Mouse (Mus musculus) G1E (cell line): ENCODE measurements at regions not wholly inside any gene's neighbourhood (a gene's known extent, or its start where the extent isn't known, plus 50 kb on each side); places are given as distances from the start of the nearest gene placed in this dataset.

ENCODE experiments used
- ATAC-seq: 2 replicates; pipeline ENCODE4 v1.8.0; 2016; ENCODE audit warnings: mild to moderate bottlenecking; ENCODE audit not compliant: insufficient number of reproducible peaks, poor library complexity, low FRiP score, severe bottlenecking; ENCODE audit errors: extremely low read depth
- DNase-seq: peaks from one replicate; pipeline ENCODE4 v3.0.0; 2012; ENCODE audit warnings: low spot score
- H3K27me3 ChIP-seq: 2 replicates; pipeline ENCODE4 v1.6.1; 2012; ENCODE audit warnings: mild to moderate bottlenecking, low read length, inconsistent platforms; ENCODE audit not compliant: insufficient read depth
- H3K36me3 ChIP-seq: replicated peaks from 2 replicates; pipeline ENCODE3; 2012; ENCODE audit warnings: mild to moderate bottlenecking, inconsistent platforms
- H3K4me1 ChIP-seq: 2 replicates; pipeline ENCODE4 v1.6.1; 2012; ENCODE audit warnings: low read depth, low read length, inconsistent platforms, mixed read lengths; ENCODE audit not compliant: insufficient read depth
- H3K4me3 ChIP-seq: 2 replicates; pipeline ENCODE4 v1.5.1; 2012; ENCODE audit warnings: low read depth, mild to moderate bottlenecking, inconsistent platforms, low read length, moderate library complexity, mixed read lengths
- H3K9me3 ChIP-seq: replicated peaks from 2 replicates; pipeline ENCODE4 v1.6.1; 2012; ENCODE audit warnings: inconsistent platforms
- CTCF ChIP-seq: IDR thresholded peaks from 2 replicates; pipeline ENCODE4 v1.5.1; 2012; ENCODE audit warnings: low read depth, low read length, inconsistent platforms, mixed read lengths
- GATA1 ChIP-seq: IDR thresholded peaks from 2 replicates; pipeline ENCODE4 v1.6.1; 2012; ENCODE audit warnings: borderline replicate concordance, low read length, inconsistent platforms, mixed read lengths
- GATA2 ChIP-seq: IDR thresholded peaks from 2 replicates; pipeline ENCODE4 v1.6.1; 2012; ENCODE audit warnings: low read depth, low read length, inconsistent platforms, borderline replicate concordance
- POLR2AphosphoS5 ChIP-seq: IDR thresholded peaks from 2 replicates; pipeline ENCODE4 v1.6.1; 2012; ENCODE audit warnings: low read depth, low read length, inconsistent platforms; ENCODE audit not compliant: insufficient replicate concordance
- TAL1 ChIP-seq: conservative IDR thresholded peaks from 2 replicates; pipeline ENCODE4 v1.6.1; 2012; ENCODE audit warnings: low read depth, low read length, inconsistent platforms, mixed read lengths

DNA sequence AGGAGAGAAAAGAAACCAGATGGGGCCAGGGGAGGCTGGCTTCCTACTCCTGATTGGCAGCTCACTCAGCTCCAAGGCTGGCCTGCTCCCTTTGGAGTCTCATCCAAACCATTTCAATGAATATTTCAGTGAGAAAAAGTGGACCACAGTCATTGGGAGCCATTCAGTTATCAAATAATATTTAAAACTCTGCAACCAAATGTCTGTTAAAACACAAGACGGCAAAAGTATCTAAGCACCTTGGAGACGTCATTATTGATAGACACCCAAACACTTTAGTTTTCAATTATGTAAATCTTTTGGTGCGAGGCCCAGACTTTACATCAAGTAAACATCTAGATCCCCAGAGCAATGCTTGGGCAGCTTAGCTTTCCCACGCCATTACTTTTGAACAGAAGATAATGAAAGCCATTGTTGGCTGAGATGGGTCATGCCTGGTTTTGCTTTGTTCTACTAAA is 268.1 kb upstream of the Dcn start:
- TF ChIP-seq GATA1 = no peak
- TF ChIP-seq CTCF = no peak
- TF ChIP-seq GATA2 = no peak
- TF ChIP-seq POLR2AphosphoS5 = no peak
- TF ChIP-seq TAL1 = no peak
- Histone ChIP-seq H3K9me3 (peaks cover 7% of the 10 kb centered on the region), H3K27me3 (no peaks in the 10 kb centered on the region), H3K4me3 (no peak overlapping the region), H3K36me3 (no peaks in the 10 kb centered on the region), H3K4me1 (no peaks in the 10 kb centered on the region)
- no peak for ATAC-seq
- DNase-seq = no peak

DNA sequence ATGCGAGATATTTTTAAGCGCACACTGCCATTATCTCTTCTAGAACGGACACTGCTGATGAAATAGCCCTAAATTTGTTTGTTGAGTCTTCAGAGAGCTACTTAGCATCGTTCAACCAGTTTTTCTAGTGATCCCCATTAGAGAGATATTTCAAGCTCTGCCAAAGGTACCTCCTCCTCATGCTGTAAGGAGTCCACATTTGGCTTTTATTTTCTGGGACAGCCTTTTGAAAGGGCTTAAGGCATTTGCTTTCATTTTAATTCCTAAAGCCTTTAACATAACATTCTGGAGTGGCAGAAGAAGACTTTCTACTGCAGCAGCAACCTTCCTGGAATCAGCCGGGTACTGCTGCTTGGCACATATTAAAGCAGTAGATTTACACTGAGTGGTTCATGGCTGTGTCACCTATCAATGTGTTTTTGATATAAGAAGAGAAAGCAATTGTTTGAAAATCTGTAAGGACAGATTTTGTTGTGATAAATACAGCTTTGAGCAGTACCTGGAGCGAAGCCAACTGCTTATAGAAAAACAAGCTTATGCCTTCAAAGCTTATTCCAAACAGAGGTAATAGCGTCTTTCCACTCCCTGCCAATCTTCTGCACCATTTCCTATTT is 267.5 kb upstream of the Dcn start:
- TF ChIP-seq CTCF (no peak), POLR2AphosphoS5 (no peak), GATA2 (no peak), GATA1 (no peak), TAL1 (no peak)
- ATAC-seq = no peak
- Histone ChIP-seq H3K36me3 (no peaks in the 10 kb centered on the region), H3K4me3 (no peak overlapping the region), H3K4me1 (no peaks in the 10 kb centered on the region), H3K27me3 (no peaks in the 10 kb centered on the region), H3K9me3 (peaks cover 7% of the 10 kb centered on the region)
- DNase-seq = no peak

DNA sequence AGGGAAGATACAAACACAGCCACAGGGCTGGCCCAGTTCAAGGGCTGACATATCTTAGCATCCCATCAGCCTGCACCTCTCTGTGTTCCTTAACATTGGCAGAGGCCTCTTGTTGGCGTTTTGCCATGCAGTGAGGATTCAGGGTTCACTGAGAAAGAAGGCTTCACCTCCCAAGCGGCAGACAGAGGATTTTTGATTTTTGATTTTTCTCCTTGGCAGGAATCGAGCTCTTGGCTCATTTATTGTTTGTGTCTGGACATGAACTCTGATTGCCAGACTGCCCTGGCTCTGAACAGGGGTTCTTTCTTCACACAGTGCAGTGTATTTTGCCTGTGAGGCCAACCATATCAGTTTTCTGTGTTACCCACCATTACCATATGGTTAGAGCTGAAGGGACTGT is 259.9 kb upstream of the Dcn start:
- peaks cover 11% of the 10 kb centered on the region; the same call in 1 of the 2 replicates for H3K9me3 ChIP-seq
- no peak for ATAC-seq

DNA sequence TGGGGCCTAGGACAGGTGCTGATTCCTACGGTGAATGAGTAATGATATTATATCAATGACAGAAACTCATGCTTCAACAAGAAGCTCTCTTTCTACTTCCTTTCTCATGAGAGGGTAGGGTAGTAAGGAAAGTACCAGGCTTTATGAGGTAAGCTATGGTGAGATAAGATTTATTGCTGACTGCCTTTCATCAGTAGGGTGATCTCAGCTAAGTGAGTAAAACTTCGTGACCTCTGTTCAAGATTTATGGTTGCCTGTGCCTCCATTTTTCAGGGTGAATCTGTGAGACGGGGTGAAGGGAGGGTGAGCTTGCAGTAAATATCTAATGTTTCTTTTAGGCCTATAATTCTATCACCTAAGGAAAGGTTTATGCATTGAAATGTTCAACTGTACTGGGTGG is 259.0 kb upstream of the Dcn start:
- no peak for DNase-seq
- TF ChIP-seq GATA2 (no peak), POLR2AphosphoS5 (no peak), GATA1 (no peak), TAL1 (no peak), CTCF (no peak)
- no peaks in the 10 kb centered on the region for H3K36me3 ChIP-seq
- H3K4me1 ChIP-seq = no peaks in the 10 kb centered on the region
- H3K9me3 ChIP-seq = 0 out of 2 replicates have a peak, but pooled peaks cover 7% of the 10 kb centered on the region
- no peaks in the 10 kb centered on the region for H3K27me3 ChIP-seq
- no peak overlapping the region for H3K4me3 ChIP-seq
- no peak for ATAC-seq

More for the DNA sequence above, 259.9 kb upstream of the Dcn start:
- Histone ChIP-seq H3K4me1 (no peaks in the 10 kb centered on the region), H3K4me3 (no peak overlapping the region), H3K36me3 (no peaks in the 10 kb centered on the region), H3K27me3 (no peaks in the 10 kb centered on the region)
- DNase-seq = no peak
- TF ChIP-seq TAL1 (no peak), GATA2 (no peak), POLR2AphosphoS5 (no peak), GATA1 (no peak), CTCF (no peak)

DNA sequence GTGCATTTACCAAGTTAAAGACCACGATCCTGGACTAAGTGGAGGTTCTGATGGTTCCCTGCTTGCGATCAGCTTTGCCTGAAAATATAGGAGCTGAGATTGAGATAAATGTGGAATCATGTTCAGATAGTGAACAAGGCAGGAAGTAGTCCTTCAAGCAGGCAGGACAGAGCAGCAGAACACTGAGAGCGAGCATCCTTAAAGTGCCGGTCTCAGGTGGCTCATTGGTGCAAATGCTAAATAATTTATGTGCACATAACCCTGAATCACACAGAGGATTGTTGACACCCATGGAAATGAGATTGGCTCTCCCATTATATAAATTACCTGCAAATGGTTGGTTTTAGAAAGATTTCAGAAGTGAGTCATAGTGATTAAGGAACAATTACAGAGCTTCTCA is 243.8 kb upstream of the Dcn start:
- no peak overlapping the region for H3K4me3 ChIP-seq
- TF ChIP-seq CTCF (no peak), TAL1 (no peak), GATA2 (no peak), GATA1 (no peak)

DNA sequence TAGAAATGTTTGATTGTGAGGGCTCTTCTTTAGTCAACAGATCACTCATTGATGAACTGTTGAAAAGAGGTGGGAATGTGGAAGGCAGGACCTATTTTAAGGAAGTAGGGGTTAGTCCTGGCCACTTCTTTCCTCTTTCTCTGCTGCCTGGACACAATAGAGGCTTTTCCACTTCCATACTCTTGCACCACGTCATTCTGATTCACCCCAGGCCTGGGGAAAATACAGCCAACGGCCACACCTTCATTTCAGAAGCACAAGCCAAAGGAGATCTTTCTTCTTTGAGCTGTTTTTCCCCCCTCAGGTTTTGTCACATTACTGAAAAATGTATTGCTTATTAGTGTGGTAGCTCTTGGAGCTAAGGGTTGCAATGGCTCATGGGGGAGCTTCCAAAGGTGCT is 237.9 kb upstream of the Dcn start:
- peaks cover 4% of the 10 kb centered on the region for H3K9me3 ChIP-seq
- no peaks in the 10 kb centered on the region for H3K27me3 ChIP-seq
- H3K4me3 ChIP-seq = no peak overlapping the region
- no peaks in the 10 kb centered on the region for H3K36me3 ChIP-seq
- ATAC-seq (no peak), DNase-seq (no peak)
- TF ChIP-seq TAL1 (no peak), GATA1 (no peak), POLR2AphosphoS5 (no peak), GATA2 (no peak), CTCF (no peak)
- no peaks in the 10 kb centered on the region for H3K4me1 ChIP-seq

More for the DNA sequence above, 243.8 kb upstream of the Dcn start:
- Histone ChIP-seq H3K4me1 (no peaks in the 10 kb centered on the region), H3K9me3 (peaks cover 3% of the 10 kb centered on the region), H3K27me3 (no peaks in the 10 kb centered on the region), H3K36me3 (no peaks in the 10 kb centered on the region)
- ATAC-seq (no peak), DNase-seq (no peak)
